Mouse (Mus musculus): ENCODE results near the gene Vmn1r230. TPM values are rescaled to one million over a fixed set of nuclear protein-coding genes. Genes with fewer than 3 reads are reported as not detected.

Vmn1r230 gene
- total RNA-seq (2021), result not detected in 2 replicates
- long read RNA-seq, experiment 1, result 0 reads
- long read RNA-seq, experiment 2, result 0 reads

GRCm38 (mm10) chr17:20840144-20840543, at the start of gene Vmn1r230:
Gene Vmn1r230, plus strand, starts transcription at chr17:20840444.
- no peak for DNase-seq

- no peak for DNase-seq
Measured at GRCm38 (mm10) chr17:20811255-20811654, 29.0 kb upstream of the Vmn1r230 start, which contains the start of gene Vmn1r229. Gene Vmn1r229, plus strand, starts transcription at chr17:20811555.

Other genes starting within 250 kb of the Vmn1r230 start
- not detected in 2 replicates for gene Vmn2r110, start 244.0 kb upstream of the Vmn1r230 start, total RNA-seq (2021)
- gene Fpr-rs3, start 215.6 kb upstream of the Vmn1r230 start, total RNA-seq (2021), result not detected in 2 replicates
- not detected in 2 replicates for gene Vmn1r226, start 157.6 kb upstream of the Vmn1r230 start, total RNA-seq (2021)
- gene Vmn1r227, start 110.6 kb upstream of the Vmn1r230 start, total RNA-seq (2021), result not detected in 2 replicates
- gene Vmn1r228, start 54.3 kb upstream of the Vmn1r230 start, total RNA-seq (2021), result not detected in 2 replicates
- not detected in 2 replicates for gene Vmn1r229, start 28.9 kb upstream of the Vmn1r230 start, total RNA-seq (2021)
- not detected in 2 replicates for gene Vmn1r231, start 64.6 kb downstream of the Vmn1r230 start, total RNA-seq (2021)
- not detected in 2 replicates for gene Vmn1r232, start 79.3 kb downstream of the Vmn1r230 start, total RNA-seq (2021)
- 286 and 318 TPM in 2 replicates for gene Ppp2r1a, start 104.9 kb downstream of the Vmn1r230 start, total RNA-seq (2021)
- not detected in 2 replicates for gene Vmn1r233, start 156.0 kb downstream of the Vmn1r230 start, total RNA-seq (2021)
- gene Zfp160, start 168.5 kb downstream of the Vmn1r230 start, total RNA-seq (2021), result 18.5 and 23.8 TPM in 2 replicates